Mouse (Mus musculus) erythroblast, embryonic 14.5 days (primary cell): Measurements from ENCODE around the gene Sall2.
"Not testable (repeated sequence)": the region's sequence is repeated elsewhere in the genome, so short reads cannot be mapped to it uniquely, and the experiment has no call there.

Experiments
- GATA1 ChIP-seq: IDR thresholded peaks from 2 replicates; pipeline ENCODE4 v1.6.1; 2012; ENCODE audit warnings: low read length, inconsistent platforms, mixed read lengths
- TAL1 ChIP-seq: IDR thresholded peaks from 3 replicates; pipeline ENCODE4 v1.6.1; 2012; ENCODE audit warnings: low read length, inconsistent platforms, mixed read lengths

- TF ChIP-seq TAL1, GATA1: not testable (repeated sequence)
These were observed 25.0 kb downstream of the Sall2 start for GRCm38 (mm10) chr14:52303517-52303916.
